Mouse (Mus musculus) left cerebral cortex, postnatal 25 days (tissue): ENCODE data around the gene Cop1. TPM values are rescaled to one million over a fixed set of nuclear protein-coding genes. Genes with fewer than 3 reads are reported as not detected.

Experiments used
- DNase-seq, 2 experiments: peaks; one replicate each; pipeline ENCODE4 v3.0.0; 2022; ENCODE audit warnings: low spot score in 2 of 2, mixed read lengths in 1 of 2
- intact Hi-C: fragments of 180-260 bp; cut with DNase I; formaldehyde crosslinking; loops from one replicate; pipeline ENCODE4 v1.15.1; 2025
- total RNA-seq, 2 experiments: library from RNA; stranded (reverse); gene quantifications; 2 replicates each; pipeline ENCODE4 v1.2.3; 2021

The Cop1 gene
- total RNA-seq, 2 experiments from 2014 or later, result 173 to 186 TPM

DNA sequence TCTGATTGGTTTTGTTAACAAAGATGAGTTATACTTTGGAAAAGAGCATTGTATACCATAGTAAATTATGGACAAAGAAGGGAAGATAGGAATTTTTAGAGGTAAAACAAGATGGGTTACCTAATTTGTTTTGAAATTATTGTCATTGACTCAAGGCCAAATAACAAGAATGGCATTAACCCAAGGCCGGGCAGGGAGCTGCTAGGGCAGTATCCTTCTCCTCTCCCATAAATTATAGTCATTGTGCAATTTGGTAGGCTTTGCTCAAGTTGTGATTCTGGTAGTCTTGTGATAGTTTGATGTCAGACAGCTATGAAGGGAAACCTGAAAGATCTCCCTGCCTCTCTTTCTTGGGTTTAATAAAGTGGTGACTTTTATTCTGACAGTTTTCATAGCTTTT is 49.7 kb downstream of the Cop1 start:
- DNase-seq, result no peak
- intact Hi-C loops, result no loop called here

DNA sequence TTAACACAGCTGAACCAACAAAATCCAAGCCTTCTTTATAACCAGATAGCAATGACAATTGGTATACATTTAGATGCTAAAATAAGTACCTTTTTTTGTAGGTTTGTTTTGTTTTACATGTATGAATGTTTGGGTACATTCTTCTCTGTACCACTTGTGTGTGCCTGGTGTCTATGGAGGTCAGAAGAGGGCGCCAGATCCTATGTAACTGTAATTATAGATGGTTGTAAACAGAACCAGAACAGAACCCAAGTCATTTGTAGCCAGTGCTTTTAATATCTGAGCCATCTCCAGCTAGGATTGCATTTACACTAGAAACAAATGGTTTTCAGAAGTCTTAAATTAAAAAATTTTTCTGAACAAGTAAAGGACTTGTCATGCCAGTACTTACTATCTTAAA is 54.7 kb downstream of the Cop1 start:
- DNase-seq, result no peak
- intact Hi-C loops, result no loop called here

DNA sequence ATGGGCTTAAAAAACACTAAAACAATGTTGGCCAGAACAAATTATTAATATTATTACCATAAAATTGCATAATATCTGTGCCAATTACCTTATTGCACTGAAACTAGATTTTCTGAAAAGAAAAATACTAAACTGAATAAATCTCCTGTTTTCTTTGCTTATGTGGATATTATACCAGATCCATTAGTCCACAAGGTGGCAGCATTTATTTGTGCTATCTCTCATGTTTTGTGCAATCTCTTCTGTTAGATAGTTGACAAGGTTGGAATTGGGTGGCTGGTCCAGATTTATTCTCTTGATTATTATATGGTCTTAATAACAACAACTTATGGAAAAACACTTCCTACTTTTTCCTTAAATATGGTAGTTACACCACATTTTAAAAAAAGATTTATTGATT is 58.1 kb downstream of the Cop1 start:
- intact Hi-C loops, result loop anchor here (5.0 kb wide), 2 partner anchors 792 to 897 kb away; no protein-coding TSS in a partner anchor
- DNase-seq, result peak; percentile 37 to 52

DNA sequence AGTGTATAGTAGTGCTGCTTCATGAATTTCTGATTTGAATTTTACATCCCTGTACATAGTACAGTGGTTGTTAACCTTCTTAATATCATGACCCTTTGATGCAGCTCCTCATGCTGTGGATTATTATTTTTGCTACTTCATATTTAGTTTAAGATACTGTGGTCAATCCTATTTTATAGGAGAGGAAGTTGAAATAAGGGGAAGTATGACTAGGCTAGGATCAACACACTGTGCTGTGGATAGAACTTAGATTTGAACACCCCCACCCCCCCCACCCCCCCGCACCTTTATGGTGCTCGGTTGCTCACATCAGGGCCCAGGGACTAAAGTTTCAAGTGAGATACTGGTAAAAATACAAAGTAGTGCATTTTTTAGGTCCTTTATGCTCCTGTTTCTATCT is 58.7 kb downstream of the Cop1 start:
- intact Hi-C loops, result loop anchor here (5.0 kb wide), 2 partner anchors 791 to 896 kb away; no protein-coding TSS in a partner anchor
- DNase-seq, result no peak

DNA sequence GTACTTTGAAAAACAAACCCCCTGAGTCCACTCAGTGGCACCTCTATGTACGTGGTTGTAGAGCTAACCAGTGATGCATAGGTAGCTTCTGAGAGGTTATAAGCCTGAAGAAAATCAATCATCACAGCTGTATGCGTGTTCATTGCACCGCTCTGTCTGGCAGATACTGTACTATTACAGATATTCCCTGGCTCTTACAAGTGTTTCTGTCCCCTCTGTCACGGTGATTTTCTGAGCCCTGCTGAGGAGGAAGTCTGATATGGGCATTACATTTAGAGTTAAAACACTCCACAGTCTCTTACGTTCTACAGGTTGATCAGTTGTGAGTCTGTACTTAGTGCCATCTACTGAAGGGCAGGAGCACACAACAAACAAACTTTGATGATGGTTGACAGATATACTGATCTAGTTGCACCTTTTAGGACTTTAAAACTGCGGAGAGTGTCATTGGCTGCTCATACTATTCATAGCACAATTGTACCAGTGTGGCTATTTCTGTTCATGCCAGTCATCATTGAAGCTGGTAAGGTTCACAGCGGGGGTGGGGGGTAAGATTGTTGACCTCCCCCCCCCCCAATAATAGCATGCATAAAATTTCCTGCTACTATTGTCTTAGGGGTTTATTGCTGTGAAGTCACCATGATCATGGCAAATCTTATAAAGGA is 69.4 kb downstream of the Cop1 start:
- intact Hi-C loops, result no loop called here
- no peak for DNase-seq

DNA sequence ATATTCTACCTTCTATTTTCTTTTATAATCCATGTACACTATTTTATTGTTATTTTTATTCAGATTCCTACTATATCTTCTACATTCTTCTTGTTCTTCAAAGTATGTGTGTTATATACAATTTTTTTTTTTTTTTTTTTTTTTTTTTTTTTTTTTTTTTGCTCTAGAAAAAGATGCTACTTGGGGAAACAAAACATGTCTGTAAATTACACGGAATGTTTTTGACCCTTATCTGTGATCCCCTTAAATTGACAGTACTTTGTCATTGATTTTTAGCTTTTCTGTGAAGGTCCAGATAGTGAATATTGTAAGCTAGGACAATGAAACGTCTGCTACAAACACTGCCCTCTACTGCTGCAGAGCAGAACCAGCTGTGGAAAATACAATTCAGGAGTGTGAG is 81.5 kb downstream of the Cop1 start:
- intact Hi-C loops, result no loop called here
- no peak for DNase-seq

DNA sequence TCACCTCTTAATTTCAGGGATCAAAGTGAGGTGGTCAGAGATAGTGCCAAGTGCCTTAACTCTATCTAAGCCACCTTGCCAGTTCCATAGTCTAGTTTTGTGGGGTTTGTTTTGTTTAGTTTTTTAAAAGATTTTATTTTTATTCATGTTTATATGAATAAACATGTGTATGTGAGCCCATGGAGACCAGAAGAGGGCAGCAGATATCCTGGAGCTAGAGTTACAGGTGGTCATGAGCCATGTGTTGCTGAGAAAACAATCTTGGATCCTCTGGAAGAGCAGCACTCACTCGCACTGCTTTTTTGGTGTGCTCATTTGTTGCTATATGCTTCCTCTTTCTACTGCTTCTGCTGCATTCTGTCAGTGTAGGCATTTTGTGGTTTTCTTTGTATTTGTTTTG is 90.5 kb downstream of the Cop1 start:
- intact Hi-C loops, result no loop called here
- peak in 1 of 2 experiments; percentile 9 for DNase-seq

DNA sequence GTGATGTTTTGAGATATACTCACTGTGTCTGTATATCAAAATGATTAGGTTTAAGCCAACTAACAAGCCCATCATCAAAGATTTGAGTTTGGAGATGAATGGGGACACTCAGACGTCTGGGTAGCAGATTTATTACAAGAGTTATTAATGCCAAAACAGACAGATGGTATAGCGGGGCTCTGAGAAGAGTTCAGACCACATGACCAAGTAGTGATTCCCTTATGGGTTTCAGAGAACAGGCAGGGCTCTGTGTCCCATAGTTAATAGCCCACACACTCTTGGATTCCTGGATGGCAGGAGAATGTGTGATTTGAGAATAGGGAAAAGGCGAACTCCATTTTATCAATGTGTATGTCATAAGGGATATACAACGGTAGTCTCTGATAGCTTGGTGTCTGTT is 98.9 kb downstream of the Cop1 start:
- DNase-seq, result no peak
- intact Hi-C loops, result no loop called here

DNA sequence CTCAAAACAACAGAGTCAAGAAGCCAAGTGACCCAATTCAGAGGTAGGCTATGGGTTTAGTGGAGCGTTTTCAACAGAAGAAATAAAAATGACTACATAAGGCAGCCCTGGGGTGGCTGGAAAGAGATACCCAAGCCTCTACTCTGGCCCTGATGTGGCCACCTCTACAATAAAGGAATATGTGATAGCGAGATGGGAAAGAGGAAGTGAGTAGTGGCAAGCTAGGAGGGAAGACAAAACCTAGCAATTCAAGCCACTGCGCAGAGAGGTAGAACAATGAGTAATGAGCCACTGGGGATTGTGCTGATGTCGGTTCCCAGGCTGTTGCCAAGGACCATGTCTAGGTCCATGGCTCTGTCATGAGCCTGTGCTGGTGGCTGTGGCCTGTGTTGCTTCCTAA is 102.0 kb downstream of the Cop1 start:
- intact Hi-C loops, result no loop called here
- DNase-seq, result no peak

DNA sequence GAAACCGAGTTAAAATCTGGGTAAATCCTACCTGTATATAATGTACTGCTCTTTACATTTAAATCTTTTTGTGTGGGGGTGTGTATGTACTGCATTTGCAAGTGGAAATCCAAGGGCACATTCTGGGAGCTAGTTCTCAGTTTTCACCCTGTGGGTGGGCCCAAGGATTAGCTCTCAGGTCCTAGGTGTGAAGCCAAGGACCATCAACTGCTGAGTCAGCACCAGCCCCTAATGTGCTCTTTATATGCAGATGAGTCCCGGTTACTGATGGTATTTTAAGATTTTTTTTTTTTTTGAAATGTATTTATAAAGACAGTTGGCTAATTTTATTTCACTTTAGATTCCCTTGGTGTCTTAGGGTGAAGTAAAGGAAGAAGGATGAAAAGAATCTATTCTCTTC is 110.2 kb downstream of the Cop1 start:
- peak in 1 of 2 experiments; percentile 8 for DNase-seq
- intact Hi-C loops, result no loop called here

DNA sequence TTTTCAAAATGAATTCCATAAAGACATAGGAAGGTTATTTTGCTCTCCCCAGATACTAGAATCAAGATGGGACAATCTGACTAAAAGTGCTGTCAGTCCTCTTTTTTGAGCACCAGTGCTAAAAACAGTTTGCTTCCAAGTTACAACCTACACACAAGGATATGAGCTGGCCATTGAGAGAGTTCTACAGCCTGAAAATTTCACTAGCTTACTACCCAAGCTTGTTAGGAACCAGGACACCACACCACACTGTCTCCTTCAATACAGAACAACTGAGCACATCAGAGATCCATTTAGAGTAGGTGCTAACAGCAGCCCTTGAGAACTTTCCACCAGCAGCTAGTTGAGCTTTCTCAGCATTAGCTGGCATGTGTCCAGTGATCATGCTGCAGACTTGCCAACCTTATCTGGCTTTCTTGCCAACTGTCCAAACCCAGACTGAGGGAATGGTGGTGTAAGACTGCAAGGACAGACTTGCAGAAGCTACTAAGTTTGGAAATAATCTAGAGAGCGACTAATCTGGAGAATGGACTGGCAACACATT is 123.0 kb downstream of the Cop1 start:
- intact Hi-C loops, result no loop called here
- peak; percentile 37 to 61 for DNase-seq

DNA sequence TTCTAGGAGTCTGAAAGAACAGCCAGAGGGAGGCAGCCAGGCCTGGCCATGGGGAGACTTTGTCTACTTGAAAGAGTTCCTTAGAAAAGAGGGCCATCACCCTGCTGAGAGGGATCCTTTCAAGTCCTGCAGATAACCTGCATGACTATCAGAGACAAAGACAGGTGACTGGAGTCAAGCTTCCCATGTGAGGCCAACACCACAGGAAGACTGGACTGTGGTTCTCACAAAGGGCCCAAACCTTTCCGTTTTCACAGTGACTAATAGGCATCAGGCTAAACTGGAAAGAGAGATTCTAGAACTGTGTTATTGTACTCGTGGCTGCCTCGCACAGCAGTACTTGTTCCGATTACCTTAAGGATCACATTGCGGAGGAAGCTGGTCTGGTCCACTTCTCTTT is 126.6 kb downstream of the Cop1 start:
- intact Hi-C loops, result no loop called here
- no peak for DNase-seq

DNA sequence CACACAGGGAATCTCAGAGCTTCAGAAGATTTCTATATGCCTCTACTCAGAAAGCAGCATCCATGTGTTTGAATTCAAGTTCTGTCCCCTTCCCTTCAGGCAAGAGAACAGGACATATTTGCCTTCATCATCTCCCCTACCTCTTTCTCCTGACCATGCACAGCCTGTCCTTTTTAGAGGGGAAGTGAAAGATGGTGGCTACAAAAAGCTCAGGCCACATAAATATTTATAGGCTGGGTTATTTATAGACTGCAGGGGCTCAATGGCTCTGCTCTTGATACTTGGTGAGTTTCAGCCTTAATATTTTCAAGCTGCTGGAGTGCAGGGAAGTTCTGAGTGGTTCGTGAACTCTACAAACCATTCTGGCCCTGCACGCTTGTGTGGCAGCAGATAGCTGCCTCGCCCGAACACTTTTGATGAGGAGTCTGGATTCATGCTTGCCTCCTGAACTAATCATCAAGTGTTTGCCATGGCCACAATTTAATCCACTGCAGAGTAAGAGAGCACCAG is 139.8 kb downstream of the Cop1 start:
- intact Hi-C loops, result no loop called here
- no peak for DNase-seq

DNA sequence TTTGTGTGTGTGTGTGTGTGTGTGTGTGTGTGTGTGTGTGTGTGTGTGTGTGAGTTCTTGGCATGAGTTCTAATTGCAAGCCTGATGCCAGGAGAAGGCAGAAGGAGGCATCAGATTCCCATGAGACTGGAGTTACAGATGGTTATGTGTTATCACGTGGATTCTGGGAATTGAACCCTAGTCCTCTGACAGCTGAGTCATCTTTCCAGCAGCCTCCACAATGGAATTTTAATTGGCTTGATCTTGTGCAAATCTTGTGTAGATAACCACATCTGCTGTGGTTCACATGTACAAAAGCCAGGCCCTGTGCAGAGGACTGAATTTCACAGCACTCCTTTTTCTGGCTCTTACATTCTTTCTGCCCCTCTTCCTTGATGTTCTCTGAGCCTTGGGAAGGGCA is 150.1 kb downstream of the Cop1 start:
- DNase-seq, result no peak
- intact Hi-C loops, result no loop called here

DNA sequence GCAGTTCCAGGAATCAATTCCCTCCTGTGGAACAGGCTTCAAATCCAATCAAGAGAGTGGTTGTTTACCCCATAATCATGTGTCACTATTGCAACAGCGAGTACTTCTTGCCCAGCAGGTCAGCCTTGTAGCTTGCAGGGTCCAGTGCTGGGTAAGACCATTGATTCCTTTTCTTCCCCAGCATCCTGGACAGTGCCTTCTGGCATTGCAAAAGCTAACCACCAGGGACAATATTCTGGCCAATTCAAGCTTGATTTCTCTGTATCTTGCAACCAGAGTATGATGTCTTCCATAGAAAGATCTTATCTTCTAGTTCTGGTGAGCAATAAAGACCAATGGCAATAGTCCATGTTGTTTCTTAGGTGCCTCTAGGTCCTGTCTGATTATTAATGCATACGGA is 150.8 kb downstream of the Cop1 start:
- intact Hi-C loops, result no loop called here
- no peak for DNase-seq

DNA sequence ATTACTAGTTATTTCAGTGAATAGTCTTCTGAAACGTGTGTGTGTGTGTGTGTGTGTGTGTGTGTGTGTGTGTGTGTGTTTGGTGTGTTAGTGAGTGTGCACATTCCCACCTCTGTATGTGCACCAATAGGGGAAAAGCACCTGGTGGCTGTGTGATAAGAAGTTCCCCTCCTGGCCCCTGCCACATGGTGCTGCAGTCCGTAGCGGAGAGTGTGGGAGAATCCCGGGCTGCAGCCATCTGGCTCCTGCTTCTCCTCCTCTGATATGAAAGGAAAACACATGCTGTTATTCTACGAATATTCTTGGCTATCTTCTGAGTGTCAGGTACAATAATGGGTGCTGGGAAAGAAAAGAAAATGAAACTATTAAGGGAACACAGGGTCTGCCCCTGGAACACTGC is 154.3 kb downstream of the Cop1 start:
- peak; percentile 58 to 78 for DNase-seq
- intact Hi-C loops, result no loop called here

DNA sequence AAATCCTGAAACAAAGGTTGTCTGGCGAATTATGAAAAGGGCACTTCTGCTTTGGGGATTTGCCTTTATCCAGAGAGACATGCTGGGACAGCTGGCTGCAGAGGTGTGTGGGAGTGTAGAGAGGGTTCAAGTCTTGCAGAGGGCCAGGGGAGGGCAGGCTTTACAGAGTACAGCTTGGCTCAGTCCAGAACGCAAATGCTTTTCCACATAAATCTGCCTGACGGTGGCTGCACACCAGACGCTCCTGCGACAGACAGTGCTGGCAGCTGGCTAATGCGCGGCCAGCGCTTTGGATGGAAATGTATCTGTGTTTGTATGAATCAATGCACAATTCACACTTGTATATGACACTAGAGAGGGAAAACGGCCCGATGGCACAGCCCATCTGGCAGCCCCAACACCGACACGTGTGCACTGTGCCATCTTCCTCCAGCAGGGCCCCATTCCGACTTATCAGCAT is 156.5 kb downstream of the Cop1 start:
- no peak for DNase-seq
- intact Hi-C loops, result no loop called here

DNA sequence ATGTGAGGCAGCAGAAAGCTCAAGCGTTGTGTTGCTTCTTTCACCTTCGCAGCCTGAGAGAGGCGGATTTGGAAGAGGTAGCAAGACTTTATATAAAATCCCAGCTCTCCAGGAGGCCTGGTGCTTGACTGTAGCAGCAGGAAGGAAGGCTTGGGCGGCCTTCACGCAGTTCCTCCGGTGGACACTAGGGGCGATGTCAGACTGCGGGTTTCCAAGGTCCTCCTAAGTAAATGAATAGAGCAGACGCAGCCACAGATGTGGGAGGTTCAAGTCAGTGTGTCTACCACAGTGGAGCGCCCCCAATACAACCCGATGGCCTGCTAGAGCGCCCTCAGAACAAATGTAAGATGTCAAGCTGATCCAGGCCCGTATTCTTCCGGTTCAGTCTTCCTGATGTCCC is 157.9 kb downstream of the Cop1 start:
- intact Hi-C loops, result loop anchor here (5.0 kb wide), 1 partner anchor 792 kb away; no protein-coding TSS in a partner anchor
- DNase-seq, result peak; percentile 77 to 89

DNA sequence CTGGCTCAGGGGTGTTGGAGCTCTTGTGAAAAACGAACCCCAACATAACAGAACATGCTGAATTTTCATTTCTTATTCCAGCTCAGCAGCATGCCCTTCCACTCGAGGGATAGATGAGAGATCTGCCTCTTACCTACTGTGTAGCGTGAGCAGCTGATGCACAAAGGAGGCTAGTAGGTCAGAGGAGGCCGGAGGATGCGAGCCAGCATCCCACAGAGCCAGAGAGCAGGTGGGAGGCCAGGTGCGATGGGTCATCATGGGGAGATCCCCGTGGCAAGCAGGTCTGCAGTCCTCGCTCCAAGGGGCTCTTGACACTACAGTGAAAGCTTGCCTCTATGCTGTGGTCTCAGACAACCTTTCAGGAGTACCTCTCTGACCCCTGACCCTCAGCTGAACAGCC is 160.5 kb downstream of the Cop1 start:
- intact Hi-C loops, result loop anchor here (5.0 kb wide), 1 partner anchor 790 kb away; no protein-coding TSS in a partner anchor
- peak in 1 of 2 experiments; percentile 19 for DNase-seq

DNA sequence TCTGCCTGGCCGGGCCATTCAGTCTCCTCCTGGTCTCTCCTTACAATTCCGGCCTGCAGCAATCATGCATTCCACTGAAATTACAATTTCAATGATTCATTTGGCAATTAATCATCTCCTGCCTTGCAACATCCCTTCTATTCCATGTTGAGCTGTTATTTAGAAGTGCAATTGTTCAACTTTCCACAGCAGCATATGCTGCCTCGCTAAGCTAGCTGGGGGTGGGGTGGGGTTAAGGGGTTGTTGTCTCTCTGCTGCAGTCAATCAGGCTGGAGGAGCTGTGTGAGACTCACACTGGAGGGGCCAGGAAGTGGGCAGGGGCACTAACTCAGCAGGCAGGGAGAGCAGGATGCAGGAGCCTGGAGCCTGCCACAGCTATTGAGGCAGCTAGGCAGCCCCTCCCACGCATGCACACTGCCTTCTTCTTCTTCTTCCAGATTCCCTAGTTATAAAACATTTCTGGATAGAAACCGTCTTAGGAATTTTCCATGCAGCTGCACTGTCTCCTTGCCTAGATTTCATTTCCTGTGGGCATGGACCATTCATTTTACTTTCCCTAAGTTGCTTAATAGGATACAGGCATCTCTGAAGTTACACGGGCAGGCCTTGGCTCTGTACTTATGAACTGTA is 161.1 kb downstream of the Cop1 start:
- intact Hi-C loops, result loop anchor here (5.0 kb wide), 1 partner anchor 789 kb away; no protein-coding TSS in a partner anchor

DNA sequence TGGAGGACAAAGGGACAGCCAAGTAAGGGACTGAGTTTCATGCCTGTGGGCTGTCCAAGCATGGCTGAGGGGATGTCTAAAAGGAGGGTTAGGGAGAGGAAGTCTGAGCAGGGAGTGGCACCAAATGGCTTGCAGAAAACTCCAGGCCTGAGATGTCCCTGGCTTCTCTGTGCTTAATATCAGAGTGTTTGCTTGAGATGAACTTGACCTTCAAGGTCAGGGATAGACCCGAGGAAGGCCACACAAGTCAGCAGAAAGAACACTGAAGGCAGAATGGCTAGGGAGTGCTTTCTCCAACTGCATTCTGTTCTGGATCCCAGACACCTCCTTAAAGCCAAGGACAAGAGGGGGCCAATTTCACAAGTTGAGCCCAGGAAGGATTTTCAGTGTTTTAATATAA is 161.8 kb downstream of the Cop1 start:
- intact Hi-C loops, result loop anchor here (5.0 kb wide), 1 partner anchor 788 kb away; no protein-coding TSS in a partner anchor
- DNase-seq, result no peak

More for the DNA sequence above, 161.1 kb downstream of the Cop1 start:
- DNase-seq, result peak; percentile 87 to 97
